17 mouse cellular contexts compared by ENCODE assay signal in genomic region chr4:33413791-33414190, GRCm38 (mm10).
DNase-seq lines count a peak whose midpoint lies in the region; ATAC-seq and TF ChIP-seq lines count a peak whose summit lies in the region.
"Had no signal": no experiment of that assay in that cellular context is flagged by ENCODE, and none has a peak within 500 bp of the region (broad histone marks: within the 10 kb centered on the region; RNA-seq: fewer than 3 reads in every experiment).

No protein-coding gene starts in this region.

- peak; percentile 72 to 81 for DNase-seq in heart, adult 18-20 months
- DNase-seq in heart, embryonic 10.5 days (ENCODE audit: low spot score): no peak
- DNase-seq in midbrain, postnatal 0 days (ENCODE audit: low spot score): peak; percentile 22
- peak; percentile 22 to 55 for DNase-seq in gastrocnemius, postnatal 36 days
- peak; percentile 78 for DNase-seq in skeletal muscle tissue, adult 2 months (ENCODE audit: low read depth, low spot score)
- no peak for DNase-seq in embryonic facial prominence, embryonic 10.5 days (ENCODE audit: low spot score)
- DNase-seq: kidney, adult 8-10 months; liver, embryonic 13.5 days; midbrain, embryonic 14.5 days; spleen, adult 18-20 months had no signal

- no peak overlapping the region for H3K4me2 ChIP-seq in midbrain, postnatal 0 days (ENCODE audit: low read depth, low read length, poor library complexity, severe bottlenecking)
- no peak overlapping the region for H3K4me2 ChIP-seq in midbrain, embryonic 16.5 days (ENCODE audit: low read length)
- H3K4me2 ChIP-seq in midbrain, embryonic 15.5 days: no peak overlapping the region
- H3K4me2 ChIP-seq: heart, embryonic 13.5 days; liver, embryonic 13.5 days; neural tube, embryonic 12.5 days had no signal

- intact Hi-C loops in gastrocnemius, postnatal 36 days (cut with DNase I): no loop called here

- no peak for ATAC-seq in midbrain, postnatal 0 days (ENCODE audit: low FRiP score)
- ATAC-seq in midbrain, embryonic 16.5 days: no peak
- ATAC-seq in midbrain, embryonic 15.5 days (replicated peaks): no peak
- ATAC-seq: forebrain, embryonic 14.5 days; hindbrain, embryonic 16.5 days had no signal

- 82% methylated on average over 4 of the region's 4 CpGs for WGBS in heart, embryonic 10.5 days
- WGBS in midbrain, postnatal 0 days: 89% methylated on average over 4 of the region's 4 CpGs
- 70% methylated on average over 4 of the region's 4 CpGs for WGBS in midbrain, embryonic 16.5 days
- WGBS in embryonic facial prominence, embryonic 10.5 days: 86% methylated on average over 4 of the region's 4 CpGs
- 81% methylated on average over 4 of the region's 4 CpGs for WGBS in midbrain, embryonic 15.5 days

- H3K27ac ChIP-seq in heart, embryonic 10.5 days: no peak overlapping the region
- H3K27ac ChIP-seq in midbrain, postnatal 0 days (ENCODE audit: low read depth, low read length): no peak overlapping the region
- H3K27ac ChIP-seq in midbrain, embryonic 16.5 days (ENCODE audit: low read length): no peak overlapping the region
- H3K27ac ChIP-seq in embryonic facial prominence, embryonic 10.5 days (replicated peaks): no peak overlapping the region
- H3K27ac ChIP-seq in midbrain, embryonic 15.5 days: no peak overlapping the region
- H3K27ac ChIP-seq: heart, embryonic 13.5 days; limb, embryonic 10.5 days; liver, embryonic 13.5 days; neural tube, embryonic 12.5 days had no signal

- no peaks in the 10 kb centered on the region for H3K36me3 ChIP-seq in heart, embryonic 10.5 days
- H3K36me3 ChIP-seq in midbrain, postnatal 0 days (ENCODE audit: insufficient read depth, low read length): no peaks in the 10 kb centered on the region
- H3K36me3 ChIP-seq in midbrain, embryonic 16.5 days (ENCODE audit: control insufficient read depth, insufficient read depth, low read length): no peaks in the 10 kb centered on the region
- H3K36me3 ChIP-seq in embryonic facial prominence, embryonic 10.5 days (replicated peaks): 0 out of 2 replicates have a peak, but pooled peaks cover 3% of the 10 kb centered on the region
- no peaks in the 10 kb centered on the region for H3K36me3 ChIP-seq in midbrain, embryonic 15.5 days (replicated peaks)
- H3K36me3 ChIP-seq: liver, embryonic 13.5 days; neural tube, embryonic 12.5 days had no signal

- no peaks in the 10 kb centered on the region for H3K4me1 ChIP-seq in heart, embryonic 10.5 days
- no peaks in the 10 kb centered on the region for H3K4me1 ChIP-seq in midbrain, postnatal 0 days (ENCODE audit: insufficient read depth, low read length)
- no peaks in the 10 kb centered on the region; the same call in 1 of the 2 replicates for H3K4me1 ChIP-seq in midbrain, embryonic 16.5 days (ENCODE audit: control insufficient read depth, insufficient read depth, low read length)
- H3K4me1 ChIP-seq in embryonic facial prominence, embryonic 10.5 days: no peaks in the 10 kb centered on the region
- no peaks in the 10 kb centered on the region for H3K4me1 ChIP-seq in midbrain, embryonic 15.5 days
- H3K4me1 ChIP-seq: heart, embryonic 13.5 days; limb, embryonic 10.5 days; liver, embryonic 13.5 days; neural tube, embryonic 12.5 days had no signal

- H3K4me3 ChIP-seq in heart, embryonic 10.5 days: no peak overlapping the region
- H3K4me3 ChIP-seq in midbrain, postnatal 0 days (ENCODE audit: low read depth, low read length): no peak overlapping the region
- H3K4me3 ChIP-seq in midbrain, embryonic 16.5 days (ENCODE audit: low read depth, low read length): no peak overlapping the region
- no peak overlapping the region for H3K4me3 ChIP-seq in embryonic facial prominence, embryonic 10.5 days
- no peak overlapping the region for H3K4me3 ChIP-seq in midbrain, embryonic 15.5 days
- H3K4me3 ChIP-seq: heart, embryonic 13.5 days; limb, embryonic 10.5 days; liver, embryonic 13.5 days; neural tube, embryonic 12.5 days had no signal

- H3K27me3 ChIP-seq in heart, embryonic 10.5 days (ENCODE audit: insufficient read depth, poor library complexity, severe bottlenecking): no peaks in the 10 kb centered on the region
- H3K27me3 ChIP-seq in midbrain, postnatal 0 days (ENCODE audit: insufficient read depth, low read length): no peaks in the 10 kb centered on the region
- no peaks in the 10 kb centered on the region for H3K27me3 ChIP-seq in midbrain, embryonic 16.5 days (ENCODE audit: control insufficient read depth, insufficient read depth, low read depth, low read length)
- no peaks in the 10 kb centered on the region for H3K27me3 ChIP-seq in embryonic facial prominence, embryonic 10.5 days (replicated peaks; ENCODE audit: low read depth, poor library complexity, severe bottlenecking)
- H3K27me3 ChIP-seq in midbrain, embryonic 15.5 days (replicated peaks): no peaks in the 10 kb centered on the region
- H3K27me3 ChIP-seq: heart, embryonic 13.5 days; liver, embryonic 13.5 days; neural tube, embryonic 12.5 days had no signal

- TF ChIP-seq CTCF in midbrain, postnatal 0 days (IDR thresholded peaks at IDR 0.05): no peak

- H3K9ac ChIP-seq in midbrain, postnatal 0 days (replicated peaks; ENCODE audit: low read length, poor library complexity, severe bottlenecking): no peak overlapping the region
- H3K9ac ChIP-seq in midbrain, embryonic 16.5 days (ENCODE audit: low read depth, low read length): no peak overlapping the region
- H3K9ac ChIP-seq in midbrain, embryonic 15.5 days: no peak overlapping the region
- H3K9ac ChIP-seq: heart, embryonic 13.5 days; liver, embryonic 13.5 days; neural tube, embryonic 12.5 days had no signal

- no peaks in the 10 kb centered on the region for H3K9me3 ChIP-seq in heart, embryonic 10.5 days
- H3K9me3 ChIP-seq in midbrain, postnatal 0 days (ENCODE audit: low read length): no peaks in the 10 kb centered on the region
- no peaks in the 10 kb centered on the region for H3K9me3 ChIP-seq in midbrain, embryonic 16.5 days (replicated peaks; ENCODE audit: control insufficient read depth, low read length, poor library complexity, severe bottlenecking)
- H3K9me3 ChIP-seq in embryonic facial prominence, embryonic 10.5 days: no peaks in the 10 kb centered on the region
- H3K9me3 ChIP-seq in midbrain, embryonic 15.5 days: no peaks in the 10 kb centered on the region
- H3K9me3 ChIP-seq: heart, embryonic 13.5 days; limb, embryonic 10.5 days; liver, embryonic 13.5 days; neural tube, embryonic 12.5 days had no signal

Comparison
In these comparisons a context has a peak if more than half of its experiments do, and no peak if none do; other contexts are left out.
1. DNase-seq: peak in heart, adult 18-20 months (2 of 2), midbrain, postnatal 0 days (single experiment), gastrocnemius, postnatal 36 days (2 of 2) and skeletal muscle tissue, adult 2 months (single experiment); none in heart, embryonic 10.5 days (single experiment) and embryonic facial prominence, embryonic 10.5 days (single experiment).